Mouse (Mus musculus) lung, embryonic 16.5 days (tissue): ENCODE measurements around the gene Ccar1. TPM values are rescaled to one million over a fixed set of nuclear protein-coding genes. Genes with fewer than 3 reads are reported as not detected.
"Not testable (repeated sequence)": the region's sequence is repeated elsewhere in the genome, so short reads cannot be mapped to it uniquely, and the experiment has no call there.

ENCODE experiments used
- ATAC-seq: fragments of 200-750 bp; cut with Nextera tagmentation; 2 replicates; pipeline ENCODE4 v1.8.0; 2017; ENCODE audit warnings: low read depth, mild to moderate bottlenecking, moderate library complexity
- H3K27ac ChIP-seq: fragments of 300-500 bp; sonication (generic); 2 replicates; pipeline ENCODE4 v1.5.1; 2014; ENCODE audit warnings: mild to moderate bottlenecking, control low read depth, low read length
- H3K27me3 ChIP-seq: fragments of 300-500 bp; sonication (generic); 2 replicates; pipeline ENCODE4 v1.6.1; 2014; ENCODE audit warnings: low read depth, low read length, mixed read lengths; ENCODE audit not compliant: control insufficient read depth, insufficient read depth
- H3K36me3 ChIP-seq: fragments of 300-500 bp; sonication (generic); 2 replicates; pipeline ENCODE4 v1.6.1; 2014; ENCODE audit warnings: low read length; ENCODE audit not compliant: control insufficient read depth, insufficient read depth
- H3K4me1 ChIP-seq: fragments of 300-500 bp; sonication (generic); replicated peaks from 2 replicates; pipeline ENCODE4 v1.6.1; 2014; ENCODE audit warnings: low read length, mixed read lengths; ENCODE audit not compliant: control insufficient read depth, insufficient read depth
- H3K4me2 ChIP-seq: fragments of 300-500 bp; sonication (generic); 2 replicates; pipeline ENCODE4 v1.6.1; 2014; ENCODE audit warnings: low read depth, low read length, control low read depth
- H3K4me3 ChIP-seq: fragments of 300-500 bp; sonication (generic); 2 replicates; pipeline ENCODE4 v1.5.1; 2014; ENCODE audit warnings: mild to moderate bottlenecking, low read length, control low read depth
- H3K9ac ChIP-seq: fragments of 300-500 bp; sonication (generic); 2 replicates; pipeline ENCODE4 v1.6.1; 2014; ENCODE audit warnings: low read length, control low read depth
- H3K9me3 ChIP-seq: fragments of 300-500 bp; sonication (generic); 2 replicates; pipeline ENCODE4 v1.6.1; 2016; ENCODE audit warnings: low read length; ENCODE audit not compliant: control insufficient read depth
- WGBS: fragments of 180-500 bp; shearing (Covaris S2); extraction: QIAGEN DNeasy Blood & Tissue Kit; methylation state at CpG from one replicate; pipeline ENCODE4 v1.1.7; 2014; 5-methylcytosine and 5-hydroxymethylcytosine counted together
- polyA plus RNA-seq: library from polyadenylated mRNA; unstranded; fragments of >200 nt; fragmentation: Nextera tagmentation; extraction: Ambion mirVana; gene quantifications from 2 replicates; pipeline ENCODE4 v1.2.1, GENCODE M21; 2015

Ccar1 gene
- polyA plus RNA-seq, 1 experiment from 2014 or later: 130 TPM

- no peaks in the 10 kb centered on the region for H3K4me1 ChIP-seq
- no peak overlapping the region for H3K9ac ChIP-seq
- H3K27me3 ChIP-seq: no peaks in the 10 kb centered on the region
- peaks cover 8% of the 10 kb centered on the region for H3K36me3 ChIP-seq
- WGBS: 32% methylated on average over 4 of the region's 4 CpGs
- ATAC-seq: no peak
- H3K4me2 ChIP-seq: no peak overlapping the region
- H3K9me3 ChIP-seq: no peaks in the 10 kb centered on the region
- H3K4me3 ChIP-seq: no peak overlapping the region
- no peak overlapping the region for H3K27ac ChIP-seq
These were observed 55.0 kb downstream of the Ccar1 start for GRCm38 (mm10) chr10:62736965-62737688.

DNA sequence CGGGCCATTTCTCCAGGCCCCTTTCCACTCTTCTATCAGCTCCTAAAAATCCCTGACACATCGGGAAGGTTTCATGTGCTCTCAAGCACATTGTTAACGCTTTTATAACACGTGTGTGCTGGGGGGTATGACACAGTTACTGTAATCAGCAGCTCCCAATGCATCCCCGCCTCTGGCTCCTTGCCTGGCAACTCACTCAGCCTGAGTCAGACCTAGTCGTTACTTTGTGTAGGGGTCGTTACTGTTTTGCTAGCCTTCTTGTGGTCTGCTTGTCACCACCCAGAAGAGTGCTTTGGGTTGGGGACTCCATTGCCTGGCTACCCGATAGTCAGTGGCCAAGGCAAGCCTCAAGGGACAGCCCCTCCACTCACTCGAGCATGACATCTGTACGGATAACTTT is 61.3 kb downstream of the Ccar1 start:
- no peak overlapping the region for H3K4me3 ChIP-seq
- H3K9me3 ChIP-seq: no peaks in the 10 kb centered on the region
- H3K4me2 ChIP-seq: no peak overlapping the region
- ATAC-seq: no peak
- no peaks in the 10 kb centered on the region; the same call in 1 of the 2 replicates for H3K27me3 ChIP-seq
- 68% methylated on average over 10 of the region's 10 CpGs for WGBS
- no peak overlapping the region for H3K27ac ChIP-seq
- no peaks in the 10 kb centered on the region for H3K36me3 ChIP-seq
- H3K9ac ChIP-seq: no peak overlapping the region
- H3K4me1 ChIP-seq: no peaks in the 10 kb centered on the region

- Histone ChIP-seq H3K27ac (no peak within 1 kb of the TSS), H3K4me1 (no peaks in the 10 kb centered on the region), H3K27me3 (no peaks in the 10 kb centered on the region; the same call in none of the 2 replicates), H3K36me3 (no peaks in the 10 kb centered on the region), H3K4me2 (peak within 1 kb of the TSS; percentile 96), H3K9me3 (no peaks in the 10 kb centered on the region), H3K9ac (peak within 1 kb of the TSS; percentile 69), H3K4me3 (peak within 1 kb of the TSS; percentile 73)
- WGBS: 1% methylated on average over 49 of the region's 85 CpGs
- ATAC-seq: peak; percentile 87
These were observed 66.1 kb downstream of the Ccar1 start, which contains the start of gene Stox1 for GRCm38 (mm10) chr10:62725771-62726687. Gene Stox1, minus strand, starts transcription at chr10:62726128.

GRCm38 (mm10) chr10:62724936-62725335 is 67.2 kb downstream of the Ccar1 start:
- 9% methylated on average over 7 of the region's 7 CpGs for WGBS
- H3K4me3 ChIP-seq: peak overlapping the region; percentile 73
- H3K36me3 ChIP-seq: no peaks in the 10 kb centered on the region
- no peaks in the 10 kb centered on the region; the same call in none of the 2 replicates for H3K27me3 ChIP-seq
- no peaks in the 10 kb centered on the region for H3K9me3 ChIP-seq
- peak; percentile 54 for ATAC-seq
- no peak overlapping the region for H3K9ac ChIP-seq
- peak overlapping the region; percentile 96; the same call in 1 of the 2 replicates for H3K4me2 ChIP-seq
- H3K27ac ChIP-seq: no peak overlapping the region
- no peaks in the 10 kb centered on the region for H3K4me1 ChIP-seq

GRCm38 (mm10) chr10:62722701-62723100 is 69.4 kb downstream of the Ccar1 start:
- no peaks in the 10 kb centered on the region for H3K4me1 ChIP-seq
- no peak overlapping the region for H3K9ac ChIP-seq
- H3K9me3 ChIP-seq: no peaks in the 10 kb centered on the region
- H3K27me3 ChIP-seq: no peaks in the 10 kb centered on the region; the same call in none of the 2 replicates
- H3K36me3 ChIP-seq: no peaks in the 10 kb centered on the region
- ATAC-seq: no peak
- 39% methylated on average over 4 of the region's 4 CpGs for WGBS
- no peak overlapping the region for H3K27ac ChIP-seq
- H3K4me2 ChIP-seq: no peak overlapping the region
- no peak overlapping the region for H3K4me3 ChIP-seq

DNA sequence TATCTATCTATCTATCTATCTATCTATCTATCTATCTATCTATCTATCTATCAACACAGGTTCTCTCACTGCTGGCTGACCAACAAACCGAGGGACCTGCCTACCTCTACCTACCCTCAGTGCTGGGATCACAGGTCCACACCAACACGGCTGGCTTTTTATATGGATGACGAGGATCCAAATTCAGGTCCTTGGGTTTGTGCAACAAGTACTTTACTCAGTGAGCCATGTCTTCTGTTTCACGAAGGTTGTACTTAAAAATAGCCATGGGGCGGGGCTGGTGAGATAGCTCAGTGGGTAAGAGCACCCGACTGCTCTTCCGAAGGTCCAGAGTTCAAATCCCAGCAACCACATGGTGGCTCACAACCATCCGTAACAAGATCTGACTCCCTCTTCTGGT is 71.5 kb downstream of the Ccar1 start:
- ATAC-seq, H3K4me1 ChIP-seq, H3K27ac ChIP-seq, H3K27me3 ChIP-seq, H3K36me3 ChIP-seq, H3K9ac ChIP-seq, H3K4me2 ChIP-seq, H3K4me3 ChIP-seq, H3K9me3 ChIP-seq: not testable (repeated sequence)
- WGBS: 82% methylated on average over 7 of the region's 8 CpGs

GRCm38 (mm10) chr10:62713457-62713856 is 78.6 kb downstream of the Ccar1 start:
- WGBS: 53% methylated on average over 10 of the region's 10 CpGs
- H3K4me3 ChIP-seq: no peak overlapping the region
- H3K27me3 ChIP-seq: no peaks in the 10 kb centered on the region
- H3K4me2 ChIP-seq: no peak overlapping the region
- H3K9ac ChIP-seq: no peak overlapping the region
- no peaks in the 10 kb centered on the region for H3K4me1 ChIP-seq
- H3K36me3 ChIP-seq: no peaks in the 10 kb centered on the region
- no peak overlapping the region for H3K27ac ChIP-seq
- ATAC-seq: no peak
- no peaks in the 10 kb centered on the region for H3K9me3 ChIP-seq

DNA sequence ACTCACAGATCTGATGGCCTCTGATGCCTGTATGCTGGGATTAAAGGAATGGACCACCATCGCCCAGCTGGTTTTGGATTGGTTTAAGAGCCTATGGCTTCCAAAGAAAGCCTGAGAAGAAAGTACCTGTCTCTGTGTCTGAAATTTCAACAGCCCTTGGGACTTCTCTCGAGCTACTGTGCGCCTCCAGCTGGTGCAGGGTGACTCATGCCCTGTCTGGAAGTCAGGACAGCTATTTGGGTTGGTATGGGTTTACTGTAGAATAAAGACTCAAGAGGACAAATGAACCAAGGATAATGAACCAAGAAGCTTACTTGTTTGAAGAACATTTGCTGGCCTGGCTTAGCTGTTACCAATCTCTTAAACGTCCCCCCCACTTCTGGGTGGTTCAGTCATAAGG is 88.5 kb downstream of the Ccar1 start:
- no peak overlapping the region for H3K4me2 ChIP-seq
- no peaks in the 10 kb centered on the region for H3K36me3 ChIP-seq
- H3K9me3 ChIP-seq: no peaks in the 10 kb centered on the region
- H3K9ac ChIP-seq: no peak overlapping the region
- no peak for ATAC-seq
- no peak overlapping the region for H3K27ac ChIP-seq
- H3K4me1 ChIP-seq: no peaks in the 10 kb centered on the region
- H3K27me3 ChIP-seq: no peaks in the 10 kb centered on the region
- WGBS: 68% methylated on average over 4 of the region's 4 CpGs
- H3K4me3 ChIP-seq: no peak overlapping the region

- ATAC-seq: no peak
- H3K4me2 ChIP-seq: no peak overlapping the region
- H3K9me3 ChIP-seq: no peaks in the 10 kb centered on the region
- no peaks in the 10 kb centered on the region for H3K36me3 ChIP-seq
- H3K9ac ChIP-seq: no peak overlapping the region
- WGBS: 68% methylated on average over 4 of the region's 4 CpGs
- no peaks in the 10 kb centered on the region for H3K4me1 ChIP-seq
- no peaks in the 10 kb centered on the region for H3K27me3 ChIP-seq
- no peak overlapping the region for H3K27ac ChIP-seq
- H3K4me3 ChIP-seq: no peak overlapping the region
These were observed 89.7 kb downstream of the Ccar1 start for GRCm38 (mm10) chr10:62702436-62702835.
